Mouse (Mus musculus) spleen, adult 2 months (tissue): ENCODE measurements around the gene Nepn. TPM values are rescaled to one million over a fixed set of nuclear protein-coding genes. Genes with fewer than 3 reads are reported as not detected.

Experiments
- DNase-seq, 2 experiments: peaks; one replicate each; pipeline versions ENCODE4 v3.0.0 to v3.0.0-alpha.2; 2012 to 2021; ENCODE audit warnings: low spot score in 2 of 2, low read depth in 1 of 2
- H3K27ac ChIP-seq: fragments of 200-500 bp; 2 replicates; pipeline ENCODE4 v1.5.1; 2012; ENCODE audit warnings: low read length, inconsistent platforms; ENCODE audit not compliant: insufficient read depth
- H3K27me3 ChIP-seq: fragments of 200-500 bp; 2 replicates; pipeline ENCODE4 v1.6.1; 2012; ENCODE audit warnings: mild to moderate bottlenecking, moderate library complexity, low read length, inconsistent platforms; ENCODE audit not compliant: control insufficient read depth, insufficient read depth
- H3K36me3 ChIP-seq: fragments of 200-500 bp; 2 replicates; pipeline ENCODE4 v1.6.1; 2012; ENCODE audit warnings: mild to moderate bottlenecking, low read length, inconsistent platforms; ENCODE audit not compliant: control insufficient read depth, insufficient read depth
- H3K4me1 ChIP-seq: fragments of 200-500 bp; 2 replicates; pipeline ENCODE4 v1.6.1; 2011; ENCODE audit warnings: inconsistent platforms; ENCODE audit not compliant: control insufficient read depth, insufficient read depth, insufficient read length
- H3K4me3 ChIP-seq: fragments of 200-500 bp; 2 replicates; pipeline ENCODE4 v1.5.1; 2011; ENCODE audit warnings: mild to moderate bottlenecking, inconsistent platforms; ENCODE audit not compliant: insufficient read depth, insufficient read length; ENCODE audit errors: extremely low read depth
- CTCF ChIP-seq: fragments of 200-500 bp; IDR thresholded peaks from 2 replicates; pipeline ENCODE4 v1.5.1; 2011; ENCODE audit warnings: mild to moderate bottlenecking, inconsistent platforms; ENCODE audit not compliant: insufficient read depth, insufficient read length, insufficient replicate concordance; ENCODE audit errors: extremely low read depth
- POLR2A ChIP-seq: fragments of 200-500 bp; IDR thresholded peaks from 2 replicates; pipeline ENCODE4 v1.6.1; 2011; ENCODE audit warnings: low read depth, low read length, inconsistent platforms
- WGBS: fragments of 180-500 bp; shearing (Covaris S2); methylation state at CpG from one replicate; pipeline ENCODE4 v1.1.7; 2018; 5-methylcytosine and 5-hydroxymethylcytosine counted together
- polyA plus RNA-seq: library from polyadenylated mRNA; depleted of rRNA; stranded (reverse); fragments of >200 nt; gene quantifications from 2 replicates; pipeline ENCODE4 v1.2.3, GENCODE M21; 2012

Nepn gene
- polyA plus RNA-seq, 1 experiment, result not detected

DNA sequence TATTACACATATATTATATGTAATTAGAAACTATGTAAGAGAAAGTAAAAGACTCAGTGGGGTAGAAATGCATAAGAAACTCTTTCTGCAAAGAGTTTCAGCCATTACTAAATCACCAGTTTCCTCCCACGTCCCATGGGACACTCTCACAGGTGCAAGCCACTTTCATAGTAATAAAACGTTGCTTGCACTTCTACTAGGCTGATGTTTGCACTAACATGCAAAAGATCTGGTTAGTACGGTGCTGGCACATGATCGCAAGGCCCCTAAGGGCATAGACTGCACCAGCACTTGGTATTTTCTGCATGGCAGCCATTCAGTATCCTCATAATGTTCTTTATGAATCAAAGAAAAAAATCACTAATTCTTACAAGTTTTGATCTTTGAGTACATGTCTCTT is 14.9 kb upstream of the Nepn start:
- peaks cover 2% of the 10 kb centered on the region; the same call in 1 of the 2 replicates for H3K4me1 ChIP-seq
- DNase-seq, result peak; percentile 69 to 74
- WGBS, result 50% methylated on average over 4 of the region's 4 CpGs
- TF ChIP-seq POLR2A, result no peak
- no peak for TF ChIP-seq CTCF
- no peaks in the 10 kb centered on the region for H3K36me3 ChIP-seq
- no peak overlapping the region for H3K4me3 ChIP-seq
- H3K27me3 ChIP-seq, result no peaks in the 10 kb centered on the region
- no peak overlapping the region for H3K27ac ChIP-seq

DNA sequence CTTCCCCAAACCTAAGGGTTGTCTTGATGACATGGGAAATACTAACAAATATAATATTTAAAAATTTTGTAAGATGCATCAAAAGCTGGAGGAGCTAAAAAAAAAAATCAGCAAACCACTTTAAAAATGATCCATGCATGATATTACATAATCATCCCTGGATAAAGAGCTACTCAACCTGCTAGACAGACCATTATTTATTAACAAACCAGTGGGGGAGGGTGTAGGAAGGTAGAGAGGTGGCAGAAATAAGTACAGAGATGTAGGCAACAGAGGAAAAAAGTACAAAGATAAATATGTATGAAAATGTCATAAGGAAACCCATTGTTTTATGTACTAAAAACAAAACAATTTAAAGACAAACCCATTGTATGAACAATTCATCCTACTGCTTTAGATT is 14.1 kb upstream of the Nepn start:
- no peak overlapping the region for H3K27ac ChIP-seq
- no peaks in the 10 kb centered on the region for H3K27me3 ChIP-seq
- H3K36me3 ChIP-seq, result no peaks in the 10 kb centered on the region
- no peak for DNase-seq
- H3K4me1 ChIP-seq, result peaks cover 2% of the 10 kb centered on the region; the same call in 1 of the 2 replicates
- no peak overlapping the region for H3K4me3 ChIP-seq
- no peak for TF ChIP-seq CTCF
- TF ChIP-seq POLR2A, result no peak

DNA sequence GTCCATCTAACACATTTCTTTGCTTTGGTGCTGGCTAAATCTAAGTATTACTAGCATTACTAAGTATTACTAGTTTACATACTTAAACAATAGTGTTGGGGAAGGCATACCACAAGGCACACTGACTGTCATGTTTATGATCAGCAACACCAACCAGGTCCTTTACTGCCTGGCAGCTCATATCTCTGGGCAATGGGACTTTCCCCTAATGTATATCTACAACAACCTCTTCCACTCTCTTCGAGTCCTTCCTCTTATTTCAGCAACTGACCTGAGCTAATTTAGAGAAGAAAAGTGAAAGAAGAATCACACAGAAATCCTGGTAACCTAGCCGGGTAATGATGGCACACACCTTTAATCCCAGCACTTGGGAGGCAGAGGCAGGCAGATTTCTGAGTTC is 12.3 kb upstream of the Nepn start:
- Histone ChIP-seq H3K27me3 (no peaks in the 10 kb centered on the region), H3K4me3 (no peak overlapping the region; the same call in 1 of the 2 replicates), H3K4me1 (0 out of 2 replicates have a peak, but pooled peaks cover 2% of the 10 kb centered on the region), H3K36me3 (no peaks in the 10 kb centered on the region), H3K27ac (0 out of 2 replicates have a peak overlapping the region, but pooled peaks have one; percentile 18)
- WGBS, result 18% methylated on average over 2 of the region's 2 CpGs
- peak in 1 of 2 experiments; percentile 21 for DNase-seq
- no peak for TF ChIP-seq CTCF
- TF ChIP-seq POLR2A, result no peak

DNA sequence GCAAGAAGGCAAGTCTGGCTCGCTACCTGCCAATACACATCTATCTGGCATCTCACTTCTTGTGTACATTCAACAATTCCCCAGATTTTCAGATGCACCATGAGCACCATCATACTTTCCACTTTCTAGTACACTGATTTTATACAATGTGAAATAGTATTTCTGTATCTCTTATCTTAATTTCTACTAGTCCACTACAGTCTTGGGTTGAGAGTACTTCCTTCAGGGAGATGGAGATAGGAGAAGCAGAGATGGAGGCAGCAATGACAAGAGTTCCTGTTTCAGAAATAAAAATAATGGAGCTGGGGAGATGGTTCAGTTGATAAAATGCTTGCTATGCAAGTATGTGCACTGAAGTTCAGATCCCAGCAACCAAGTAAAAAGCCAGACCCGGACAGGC is 11.0 kb upstream of the Nepn start:
- no peak overlapping the region for H3K27ac ChIP-seq
- no peak overlapping the region; the same call in 1 of the 2 replicates for H3K4me3 ChIP-seq
- TF ChIP-seq CTCF, result no peak
- no peak for TF ChIP-seq POLR2A
- WGBS, result 94% methylated on average over 2 of the region's 2 CpGs
- DNase-seq, result no peak
- 0 out of 2 replicates have a peak, but pooled peaks cover 2% of the 10 kb centered on the region for H3K4me1 ChIP-seq
- no peaks in the 10 kb centered on the region for H3K27me3 ChIP-seq
- H3K36me3 ChIP-seq, result no peaks in the 10 kb centered on the region

DNA sequence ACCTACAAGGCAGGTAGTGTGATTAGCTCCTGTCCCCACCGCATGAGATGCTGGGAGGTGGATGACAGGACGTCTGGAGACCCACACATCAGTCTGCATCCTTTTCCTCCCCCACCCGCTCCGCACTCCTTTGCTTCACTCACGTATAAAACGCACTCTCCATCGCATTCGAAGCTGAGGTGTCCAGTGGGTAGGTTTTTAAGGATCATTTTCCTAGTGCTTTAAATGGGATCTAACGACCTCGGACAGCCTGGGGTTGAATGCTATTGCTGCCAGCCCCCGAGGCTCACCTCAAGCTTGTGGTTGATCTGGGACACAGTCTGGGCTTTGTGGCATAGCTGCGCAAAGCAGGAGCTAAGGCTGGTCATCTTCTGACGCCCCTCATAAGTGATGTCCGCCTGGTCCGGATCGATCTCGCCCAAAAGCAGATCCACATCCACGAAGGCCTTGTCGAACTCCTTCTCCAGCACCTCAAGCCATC is 7.4 kb upstream of the Nepn start:
- Histone ChIP-seq H3K27me3 (no peaks in the 10 kb centered on the region), H3K4me1 (no peaks in the 10 kb centered on the region), H3K36me3 (no peaks in the 10 kb centered on the region), H3K4me3 (peak overlapping the region; percentile 83), H3K27ac (peak overlapping the region; percentile 75)
- TF ChIP-seq CTCF, result no peak
- no peak for TF ChIP-seq POLR2A
- peak in 1 of 2 experiments; percentile 11 for DNase-seq
- under 1% methylated on average over 19 of the region's 19 CpGs for WGBS

DNA sequence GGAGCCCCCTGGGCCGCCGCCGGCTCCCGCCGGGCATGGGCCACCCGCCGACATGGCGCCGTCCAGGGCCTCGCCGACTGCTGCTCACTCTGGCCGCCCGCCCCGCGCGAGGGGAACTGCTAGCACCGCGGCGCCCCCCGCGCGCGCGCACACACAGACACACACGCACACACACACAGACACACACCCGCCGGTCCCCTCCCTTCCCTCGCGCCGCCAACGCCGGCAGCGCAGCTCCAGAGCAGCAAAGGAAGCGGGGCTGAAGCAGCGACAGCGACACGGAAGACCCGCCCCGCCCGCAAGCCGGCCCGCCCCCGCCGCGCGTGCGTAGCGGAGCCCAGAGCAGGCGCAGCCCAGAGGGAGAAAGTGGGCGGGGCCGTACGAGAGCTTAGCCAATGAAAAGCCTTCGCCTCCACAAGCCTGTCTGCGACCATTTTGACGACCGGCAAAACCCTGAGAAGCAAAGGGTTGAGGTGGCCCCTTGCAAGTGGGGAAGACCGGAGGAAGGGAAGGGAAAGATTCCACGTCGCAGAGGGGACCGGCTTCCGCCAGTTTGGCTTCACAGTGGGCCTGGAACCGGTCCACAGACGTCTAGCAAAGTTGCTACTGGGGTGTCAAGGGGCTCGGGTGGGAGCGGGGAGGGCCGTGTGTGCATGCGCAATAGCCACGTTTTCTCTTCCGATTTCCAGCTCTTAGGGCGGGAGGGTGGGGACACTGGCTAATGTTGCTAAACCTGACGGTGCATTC is 6.8 kb upstream of the Nepn start, which contains the start of gene Gopc:
Gene Gopc, minus strand, starts transcription at position 280 of the 747 bp plus-strand sequence.
- peak within 1 kb of the TSS; percentile 85 for H3K27ac ChIP-seq
- no peaks in the 10 kb centered on the region for H3K4me1 ChIP-seq
- no peaks in the 10 kb centered on the region for H3K27me3 ChIP-seq
- TF ChIP-seq CTCF (no peak), POLR2A (peak; percentile 45)
- H3K36me3 ChIP-seq, result no peaks in the 10 kb centered on the region
- WGBS, result under 1% methylated on average over 61 of the region's 71 CpGs
- DNase-seq, result peak; percentile 92 to 97
- H3K4me3 ChIP-seq, result peak within 1 kb of the TSS; percentile 83

DNA sequence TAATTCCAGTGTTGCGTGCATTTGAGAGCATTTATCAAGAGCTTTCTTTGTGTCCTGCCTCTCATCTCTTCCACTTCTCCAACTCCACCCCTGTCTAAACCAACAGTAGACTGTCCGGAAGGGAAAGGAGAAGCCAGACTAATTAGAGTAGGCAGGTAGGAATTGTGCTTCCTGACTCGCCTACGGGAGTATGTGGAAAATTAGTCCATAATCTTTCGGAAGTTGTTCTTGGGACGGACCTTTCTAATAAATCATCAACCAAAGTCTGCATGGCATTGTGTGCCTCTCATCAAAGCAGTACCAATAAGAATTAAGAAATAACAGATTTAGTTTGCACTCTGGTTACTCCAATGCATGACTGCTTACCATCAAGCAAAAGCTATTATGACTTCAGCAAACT is 5.8 kb upstream of the Nepn start:
- DNase-seq, result no peak
- WGBS, result 91% methylated on average over 6 of the region's 6 CpGs
- H3K36me3 ChIP-seq, result no peaks in the 10 kb centered on the region
- TF ChIP-seq CTCF (no peak), POLR2A (no peak)
- H3K27ac ChIP-seq, result no peak overlapping the region
- H3K4me3 ChIP-seq, result no peak overlapping the region; the same call in 1 of the 2 replicates
- H3K4me1 ChIP-seq, result no peaks in the 10 kb centered on the region
- no peaks in the 10 kb centered on the region for H3K27me3 ChIP-seq
